Mouse (Mus musculus) left cerebral cortex, adult 18-20 months (tissue): Measurements from ENCODE around the gene Pced1b. TPM values are rescaled to one million over a fixed set of nuclear protein-coding genes. Genes with fewer than 3 reads are reported as not detected.

ENCODE experiments used
- DNase-seq, 2 experiments: peaks; one replicate each; pipeline ENCODE4 v3.0.0; 2021 to 2022; ENCODE audit warnings: low spot score in 2 of 2, mixed read lengths in 1 of 2
- total RNA-seq, 2 experiments: library from RNA; stranded (reverse); gene quantifications; 2 replicates each; pipeline ENCODE4 v1.2.3; 2021

Gene Pced1b
- total RNA-seq, 2 experiments from 2014 or later: 5.6 to 7.3 TPM

DNA sequence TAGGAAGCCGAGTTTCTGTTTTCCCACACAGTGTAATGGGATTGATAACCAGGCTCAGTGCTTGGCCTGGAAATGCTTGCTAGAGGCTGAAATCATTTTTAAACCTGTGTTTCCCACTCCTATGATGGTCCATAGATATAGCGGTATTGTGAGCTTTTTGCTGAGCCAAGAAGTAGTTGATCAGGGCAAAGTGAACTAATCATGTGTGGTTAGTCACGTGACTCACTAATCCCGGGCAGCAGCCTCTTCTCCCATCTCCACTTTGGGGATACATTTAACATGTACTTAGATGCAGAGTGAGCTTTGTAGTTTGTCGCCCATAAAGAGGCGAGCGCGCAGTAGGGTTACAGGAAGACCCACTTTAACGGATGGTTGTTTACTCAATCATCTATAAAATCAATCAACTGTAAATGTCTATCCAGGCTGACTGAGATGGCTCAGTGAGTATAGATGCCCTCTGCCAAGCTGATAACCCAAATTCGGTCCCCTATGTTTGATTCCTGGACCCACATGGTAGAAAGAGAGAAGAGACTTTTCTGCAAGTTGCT, 38.8 kb downstream of the Pced1b start:
- DNase-seq: no peak

DNA sequence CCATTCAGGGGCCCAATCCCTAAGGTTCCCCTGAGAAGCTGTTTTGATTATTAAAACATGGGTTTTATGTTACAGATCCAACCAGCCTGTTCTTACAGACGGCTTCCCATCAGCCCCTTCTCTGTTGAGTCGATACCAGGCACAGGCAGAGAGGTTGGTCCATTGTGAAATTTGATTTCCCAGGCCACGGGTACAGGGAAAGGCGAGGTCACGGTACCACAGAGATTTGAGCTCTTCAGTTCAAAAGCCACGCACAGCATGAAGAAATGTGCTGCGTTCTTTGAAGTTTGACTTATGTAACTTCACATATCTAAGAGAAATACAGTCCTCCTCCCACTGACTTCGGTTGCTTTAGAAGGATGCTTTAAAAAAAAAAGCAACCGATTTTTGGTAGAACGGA, 39.8 kb downstream of the Pced1b start:
- no peak for DNase-seq

DNA sequence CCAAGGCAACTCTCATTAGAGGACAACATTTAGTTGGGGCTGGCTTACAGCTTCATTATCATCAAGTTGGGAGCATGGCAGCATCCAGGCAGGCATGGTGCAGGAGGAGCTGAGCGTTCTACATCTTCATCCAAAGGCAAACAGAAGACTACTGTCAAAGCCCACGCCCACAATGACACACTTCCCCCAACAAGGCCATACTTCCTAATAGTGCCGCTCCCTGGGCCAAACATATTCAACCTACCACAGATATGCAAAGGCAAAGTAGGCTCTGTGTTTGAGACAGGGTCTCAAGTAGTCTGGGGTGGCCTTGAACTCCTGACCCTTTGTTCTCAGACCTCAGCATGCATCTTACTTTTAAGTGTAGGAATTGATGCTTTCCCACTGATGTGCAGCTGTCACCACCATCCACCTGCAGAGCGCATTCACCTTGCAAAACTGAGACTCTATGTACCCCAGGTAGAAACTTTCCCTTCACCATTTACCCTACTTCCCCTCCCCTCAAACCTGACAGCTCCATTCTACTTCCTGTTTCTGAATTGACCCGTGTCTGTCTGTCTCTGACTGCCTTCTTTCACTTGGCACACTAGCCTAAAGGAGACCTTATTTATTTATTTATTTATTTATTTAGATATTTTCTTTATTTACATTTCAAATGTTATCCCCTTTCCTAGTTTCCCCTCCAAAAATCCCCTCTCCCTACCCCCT, 40.7 kb downstream of the Pced1b start:
- no peak for DNase-seq

DNA sequence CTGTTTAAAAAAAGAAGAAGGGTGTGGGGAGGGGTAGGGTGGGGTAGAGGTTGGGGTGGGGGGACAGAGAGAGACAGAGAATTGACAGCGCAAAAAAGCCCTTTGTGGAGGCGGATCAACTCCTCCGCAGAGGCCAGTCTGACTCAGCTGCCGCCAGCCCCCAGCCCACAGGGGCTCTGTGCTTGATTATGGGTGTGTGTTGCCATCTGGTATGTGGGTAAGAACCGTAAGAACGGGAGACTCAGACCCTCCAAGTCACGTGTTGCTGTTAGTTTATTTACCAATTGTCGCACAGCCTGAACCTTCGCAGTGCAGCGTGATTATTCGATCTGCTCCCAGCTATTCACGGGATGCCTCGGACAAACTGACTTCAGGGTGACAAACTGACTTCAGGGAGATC, 41.8 kb downstream of the Pced1b start:
- DNase-seq: peak in 1 of 2 experiments; percentile 24

DNA sequence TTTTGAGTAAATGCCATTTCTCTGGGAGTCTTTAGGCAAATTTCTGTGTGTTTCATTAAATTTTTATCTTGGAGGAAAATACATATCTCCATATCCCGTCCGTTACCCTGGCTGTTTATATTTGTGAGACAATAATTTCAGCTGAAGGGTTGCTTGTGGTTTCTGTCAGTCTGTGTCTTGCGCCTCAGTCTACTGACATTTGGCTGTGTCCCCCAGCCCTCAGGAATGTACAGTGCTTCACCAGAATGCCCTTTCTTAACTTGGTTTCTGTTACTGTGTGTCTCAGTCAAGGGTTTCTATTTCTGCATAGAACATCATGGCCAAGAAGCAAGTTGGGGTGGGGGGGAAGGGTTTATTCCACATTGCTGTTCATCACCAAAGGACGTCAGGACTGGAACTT, 42.3 kb downstream of the Pced1b start:
- DNase-seq: no peak

DNA sequence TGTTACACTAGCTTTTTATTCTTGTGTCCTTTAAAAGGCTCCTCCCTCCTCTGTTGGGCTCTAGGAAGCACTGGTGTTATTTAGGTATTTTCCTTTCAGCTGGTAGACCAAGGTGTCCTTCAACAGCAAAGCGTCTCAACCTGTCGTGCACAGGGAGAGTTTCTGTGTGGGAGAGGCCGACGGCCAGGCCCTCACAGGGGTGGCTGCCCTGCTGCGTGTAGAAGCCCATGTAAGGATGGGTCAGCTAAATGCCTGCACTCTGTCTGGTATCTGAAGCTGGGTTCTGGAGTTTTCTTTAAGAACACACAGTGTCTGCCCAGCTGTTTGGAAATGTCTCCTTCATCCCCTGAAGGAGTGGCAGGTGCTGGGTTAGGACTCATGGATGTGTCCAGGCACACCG, 43.4 kb downstream of the Pced1b start:
- DNase-seq: no peak

DNA sequence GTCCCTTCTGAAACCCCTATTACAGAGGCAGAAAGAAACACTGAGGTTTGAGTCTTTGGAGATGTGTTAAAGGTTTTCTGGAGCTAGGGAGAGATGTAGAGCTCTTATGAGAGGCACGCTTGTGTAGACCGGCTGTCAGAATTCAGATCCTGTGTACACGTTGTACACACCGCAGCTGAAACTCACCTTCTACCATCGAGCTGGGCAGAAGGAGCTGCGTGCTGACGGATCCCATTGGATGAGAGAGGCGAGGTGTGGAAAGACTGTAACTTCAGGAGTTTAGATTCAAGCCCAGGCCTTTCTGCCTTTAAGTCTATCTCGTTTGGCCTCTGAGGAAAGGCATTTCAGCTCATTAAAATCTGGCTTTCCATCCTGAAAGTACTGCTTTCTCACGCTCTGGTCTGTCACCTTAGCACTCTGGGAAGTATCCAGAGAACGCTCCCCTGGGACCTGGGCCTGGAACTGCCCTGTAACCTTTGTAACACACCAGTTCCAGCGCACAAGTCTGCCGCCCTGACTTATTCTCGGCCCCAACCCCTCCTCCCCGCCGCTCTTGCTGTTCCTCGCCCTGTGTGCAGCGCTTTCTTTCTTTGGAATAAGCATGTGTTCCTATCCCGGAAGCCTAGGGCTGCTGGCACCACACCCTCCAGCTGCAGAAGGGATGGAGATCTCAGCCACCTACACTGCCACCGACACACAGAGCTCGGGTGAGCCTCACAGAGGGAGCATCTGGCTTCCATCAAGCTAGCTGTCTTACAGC, 44.6 kb downstream of the Pced1b start:
- DNase-seq: peak; percentile 43 to 49

DNA sequence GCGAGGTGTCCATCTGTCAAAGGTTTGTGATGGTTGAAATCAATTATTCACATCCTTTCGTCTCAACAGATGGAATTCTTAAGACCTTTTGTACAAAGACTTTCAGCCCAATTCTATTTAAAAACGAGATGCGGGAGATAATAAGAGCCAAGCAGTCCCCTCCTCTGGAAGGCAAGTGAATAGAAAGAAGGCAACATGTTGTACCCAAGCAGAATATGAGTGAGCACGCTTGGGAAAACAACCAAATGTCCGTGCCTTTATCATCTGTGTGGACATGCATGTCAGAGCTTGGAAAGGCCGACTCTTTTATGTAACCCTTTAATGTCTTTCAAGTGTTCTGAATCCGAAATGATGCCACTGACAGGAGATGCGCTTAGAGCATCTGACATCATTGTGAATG, 61.0 kb downstream of the Pced1b start:
- DNase-seq: no peak

DNA sequence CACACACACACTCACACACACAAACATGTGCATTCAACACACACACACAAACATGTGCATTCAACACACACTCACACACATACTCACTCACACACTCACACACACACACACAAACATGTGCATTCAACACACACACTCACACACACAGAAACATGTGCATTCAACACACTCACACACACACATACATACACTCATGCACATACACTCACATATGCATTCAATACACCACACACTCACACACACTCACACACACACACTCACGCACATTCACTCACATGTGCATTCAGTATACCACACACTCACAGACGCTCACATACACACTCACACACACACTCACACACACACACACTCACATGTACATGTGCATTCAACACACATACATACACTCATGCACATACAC, 62.6 kb downstream of the Pced1b start:
- DNase-seq: no peak

DNA sequence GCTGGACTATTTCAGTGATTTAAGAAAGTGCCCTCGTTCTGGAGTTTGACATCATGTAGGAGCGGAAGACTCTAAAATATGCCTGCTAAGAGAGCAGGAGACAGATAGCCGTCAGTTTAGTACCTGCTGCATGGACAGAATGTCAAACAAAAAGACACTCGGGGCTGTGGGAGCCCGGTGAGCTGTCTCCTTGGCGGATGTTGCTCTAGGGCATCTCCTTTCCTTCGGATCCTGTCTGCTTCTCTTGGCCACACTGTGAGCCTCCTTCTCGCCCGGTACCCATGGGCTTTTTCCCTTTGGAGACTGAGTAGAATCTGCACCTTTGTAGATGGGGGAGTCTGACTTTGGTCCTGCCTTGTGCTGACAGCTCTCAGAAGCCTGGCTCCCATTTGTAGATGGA, 63.3 kb downstream of the Pced1b start:
- DNase-seq: no peak

DNA sequence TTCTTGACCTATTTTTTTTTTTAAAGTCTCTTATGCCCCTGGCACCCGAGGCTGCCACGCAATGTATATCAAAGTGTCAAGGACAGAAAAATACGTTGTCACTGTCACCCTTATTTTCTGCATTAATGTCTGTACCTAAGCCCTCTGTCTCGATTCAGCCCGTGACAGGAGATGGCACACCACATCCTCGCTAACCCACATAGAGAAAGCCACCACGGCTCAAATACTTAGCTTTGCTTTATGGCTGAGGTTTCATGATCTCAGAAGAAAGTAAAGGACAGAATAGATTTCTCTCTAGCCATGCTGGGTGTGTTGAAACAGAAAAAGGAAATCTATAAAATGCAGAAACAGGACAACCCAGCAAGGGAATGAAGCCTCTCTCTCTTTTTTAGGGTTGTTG, 64.3 kb downstream of the Pced1b start:
- no peak for DNase-seq

DNA sequence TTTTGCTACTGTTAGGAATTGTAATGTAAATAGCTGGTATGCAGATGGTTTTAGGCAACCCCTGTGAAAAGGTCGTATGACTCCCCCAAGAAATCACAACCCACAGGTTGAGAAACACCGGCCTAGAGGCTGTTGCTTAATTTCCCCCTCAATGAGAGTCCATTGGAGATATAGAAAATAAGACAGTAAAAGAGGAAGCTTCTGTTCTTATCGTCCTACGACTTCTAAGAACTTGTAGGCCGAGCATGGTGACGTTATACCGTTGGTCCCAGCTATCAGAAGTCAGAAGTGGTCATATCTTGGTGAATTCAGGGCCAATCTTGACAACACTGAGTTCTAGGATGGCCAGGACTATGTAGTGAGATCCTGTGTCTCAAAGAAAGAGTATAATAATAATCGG, 65.0 kb downstream of the Pced1b start:
- no peak for DNase-seq

DNA sequence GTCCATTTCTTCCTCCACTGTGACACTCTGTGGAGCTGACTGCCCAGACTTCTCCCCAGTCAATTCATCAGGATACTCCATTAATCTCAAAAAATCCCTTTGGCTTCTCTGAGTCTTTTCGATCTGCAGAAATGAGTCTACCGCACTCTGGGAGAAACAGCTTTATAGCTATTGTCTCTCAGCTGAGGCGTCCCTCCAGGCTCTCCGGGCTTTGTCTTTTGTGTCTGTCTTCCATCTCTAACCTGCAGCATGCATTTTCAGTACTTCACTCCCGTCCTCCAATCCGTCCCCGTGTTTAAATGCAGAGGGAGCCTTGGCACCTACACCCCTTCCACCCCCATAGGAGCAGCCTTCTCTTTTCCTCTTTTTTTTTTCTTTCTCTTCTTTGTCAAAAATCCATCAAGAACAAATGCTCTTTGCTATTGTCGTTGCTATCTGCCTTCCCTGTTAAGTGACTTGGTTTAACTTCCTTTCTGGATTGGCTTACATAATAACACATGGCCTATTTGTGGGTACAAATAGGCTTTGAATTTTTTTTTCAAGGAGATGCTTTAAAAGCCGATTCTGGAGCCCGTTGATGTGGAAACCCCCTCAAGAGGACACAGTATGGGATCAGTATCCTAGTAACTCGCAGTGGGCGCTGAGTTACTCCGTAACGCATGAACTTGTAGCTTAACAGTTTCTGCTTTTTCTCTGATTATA, 68.0 kb downstream of the Pced1b start:
- DNase-seq: peak in 1 of 2 experiments; percentile 30

DNA sequence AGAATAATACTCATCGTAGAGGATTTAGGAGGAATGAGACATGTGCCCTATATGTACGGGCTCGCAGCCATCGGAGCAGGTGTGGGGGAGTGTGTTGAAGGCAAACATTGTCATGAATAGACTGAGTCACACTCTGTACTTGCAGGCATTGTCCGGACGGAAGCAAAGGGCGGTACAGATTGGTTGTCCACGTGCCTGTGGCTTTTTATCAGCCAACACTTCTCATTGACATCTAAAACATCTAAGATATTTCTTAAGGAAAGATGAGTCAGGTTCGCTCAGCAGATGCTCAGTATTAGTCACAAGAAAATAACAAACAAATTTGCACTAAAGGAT, 68.5 kb downstream of the Pced1b start:
- DNase-seq: peak; percentile 15 to 47

DNA sequence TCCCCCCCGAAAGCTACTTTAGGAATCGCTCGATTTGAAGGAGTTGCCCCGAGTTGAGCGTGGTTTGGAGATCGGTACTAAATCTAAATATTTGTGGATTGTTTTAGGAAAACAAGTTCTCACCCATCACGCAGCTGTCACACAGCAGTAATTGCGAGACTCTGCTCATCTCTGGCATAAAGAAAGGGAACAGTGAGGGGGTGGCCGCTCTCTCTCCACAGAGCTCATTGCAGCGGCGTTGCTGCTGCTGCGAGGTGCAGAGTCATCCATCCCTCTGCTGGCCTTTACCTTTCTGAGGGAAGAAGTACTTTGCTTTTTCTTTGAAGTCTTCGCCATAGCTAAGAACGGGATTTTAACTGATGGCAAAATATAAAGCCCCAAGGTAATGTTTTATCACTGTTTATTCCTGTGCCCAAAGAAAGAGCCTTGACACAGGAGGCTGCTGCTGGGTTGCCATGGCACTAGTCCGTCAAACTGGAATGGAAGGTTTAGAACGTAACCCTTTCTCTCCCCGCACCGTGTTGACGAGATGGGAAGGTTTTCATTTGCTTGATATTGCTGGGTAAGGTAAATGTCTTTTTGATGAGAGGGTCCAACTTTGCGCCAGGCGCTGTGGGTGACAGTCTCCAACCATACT, 71.6 kb downstream of the Pced1b start:
- no peak for DNase-seq

DNA sequence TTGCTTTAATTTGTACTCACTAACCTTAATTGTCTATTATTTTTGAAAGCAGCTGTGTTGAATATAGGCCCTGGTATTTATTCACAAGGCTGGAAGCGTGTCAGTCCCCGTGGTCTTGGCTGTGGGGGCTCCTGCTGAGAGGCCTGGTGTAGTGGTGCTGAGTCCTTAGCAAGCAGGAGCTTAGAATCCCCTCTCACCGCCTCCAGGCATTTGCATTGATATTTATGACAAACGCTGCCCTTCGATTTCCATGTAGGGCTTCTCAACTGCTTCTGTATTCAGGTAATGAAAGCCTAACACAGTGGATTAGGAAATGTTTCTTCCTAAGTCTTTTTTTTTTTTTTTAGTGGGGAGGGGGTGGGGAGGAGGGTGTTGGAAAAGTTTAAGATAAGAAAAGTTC, 75.9 kb downstream of the Pced1b start:
- no peak for DNase-seq

DNA sequence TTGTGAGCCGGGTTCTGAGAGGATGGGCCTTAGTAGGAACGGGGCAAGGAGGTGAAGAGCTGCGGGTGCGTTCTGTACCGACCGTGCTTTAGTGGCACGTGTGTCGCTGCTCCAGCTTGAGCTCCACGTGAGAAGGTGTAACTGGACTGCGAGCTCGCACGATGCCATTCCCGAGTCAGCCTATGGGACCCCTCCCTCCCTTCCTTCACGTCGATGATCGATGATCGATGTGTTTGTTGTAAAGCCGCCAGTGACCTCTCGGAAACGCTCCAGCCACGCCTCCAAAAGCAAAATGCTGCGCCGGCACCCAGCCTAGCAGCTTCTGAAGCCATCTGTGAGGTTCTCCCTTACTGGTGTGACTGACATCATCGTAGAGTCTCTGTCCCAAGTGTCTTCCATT, 76.6 kb downstream of the Pced1b start:
- DNase-seq: no peak

DNA sequence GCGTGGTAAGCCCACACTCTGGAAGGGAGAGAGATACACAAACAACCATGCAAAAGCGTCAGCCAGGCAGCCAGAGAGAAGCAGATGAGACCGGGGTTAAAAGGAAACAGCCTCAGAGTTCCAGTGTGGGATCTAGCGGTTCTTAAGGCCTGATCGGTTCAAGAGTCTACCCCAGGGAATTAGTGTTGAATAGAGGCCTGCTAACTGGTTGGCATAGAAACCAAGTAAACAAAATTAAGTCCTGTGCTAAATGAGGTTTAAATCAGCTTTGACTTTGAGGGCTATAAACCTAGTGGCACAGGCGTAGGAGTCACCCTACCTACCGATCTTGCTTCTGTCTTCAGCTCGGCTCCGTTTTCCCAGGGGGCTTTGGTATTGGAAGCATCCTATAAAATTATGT, 77.4 kb downstream of the Pced1b start:
- no peak for DNase-seq

DNA sequence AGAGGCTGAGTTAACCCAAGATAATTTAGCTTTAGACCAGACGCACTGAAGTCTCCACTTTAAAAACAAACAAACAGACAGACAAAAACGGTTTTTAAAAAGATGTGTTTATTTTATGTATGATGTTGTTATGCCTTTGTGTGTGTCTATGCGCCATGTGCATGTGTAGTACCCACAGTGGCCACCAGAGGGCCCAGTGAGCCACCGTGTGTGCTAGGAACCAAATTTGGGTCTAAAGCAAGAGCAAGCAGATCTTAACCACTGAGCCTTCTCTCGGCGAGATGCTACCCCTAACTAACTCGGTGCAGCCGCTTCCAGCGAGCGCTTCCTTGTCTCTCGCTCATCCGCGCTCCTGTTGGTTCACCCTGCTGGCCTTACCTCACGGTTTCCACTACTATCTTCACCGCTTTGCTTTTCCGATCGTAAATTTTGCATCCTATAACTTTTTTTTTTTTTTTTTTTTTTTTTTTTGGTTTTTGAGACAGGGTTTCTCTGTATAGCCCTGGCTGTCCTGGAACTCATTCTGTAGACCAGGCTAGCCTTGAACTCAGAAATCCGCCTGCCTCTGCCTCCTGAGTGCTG, 80.7 kb downstream of the Pced1b start:
- DNase-seq: no peak

DNA sequence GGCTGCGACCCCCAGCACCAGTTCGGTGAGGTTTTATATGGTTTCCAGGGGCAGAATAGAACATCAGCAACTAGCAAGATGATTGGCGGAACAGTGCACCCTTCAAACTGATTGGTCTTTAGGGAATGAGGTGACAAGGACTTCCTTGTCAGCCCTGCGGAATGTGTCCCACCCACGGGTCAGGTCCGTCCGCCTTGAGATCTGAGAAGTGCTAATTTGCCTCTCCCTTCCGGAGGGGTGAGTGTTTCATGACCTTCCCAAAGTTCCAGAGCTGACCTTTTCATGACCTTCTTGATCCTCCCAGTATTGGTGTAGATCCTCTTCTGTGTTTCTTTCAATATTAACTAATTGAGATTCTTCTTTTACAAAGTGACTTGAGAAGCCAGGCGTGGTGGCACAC, 85.7 kb downstream of the Pced1b start:
- DNase-seq: no peak

DNA sequence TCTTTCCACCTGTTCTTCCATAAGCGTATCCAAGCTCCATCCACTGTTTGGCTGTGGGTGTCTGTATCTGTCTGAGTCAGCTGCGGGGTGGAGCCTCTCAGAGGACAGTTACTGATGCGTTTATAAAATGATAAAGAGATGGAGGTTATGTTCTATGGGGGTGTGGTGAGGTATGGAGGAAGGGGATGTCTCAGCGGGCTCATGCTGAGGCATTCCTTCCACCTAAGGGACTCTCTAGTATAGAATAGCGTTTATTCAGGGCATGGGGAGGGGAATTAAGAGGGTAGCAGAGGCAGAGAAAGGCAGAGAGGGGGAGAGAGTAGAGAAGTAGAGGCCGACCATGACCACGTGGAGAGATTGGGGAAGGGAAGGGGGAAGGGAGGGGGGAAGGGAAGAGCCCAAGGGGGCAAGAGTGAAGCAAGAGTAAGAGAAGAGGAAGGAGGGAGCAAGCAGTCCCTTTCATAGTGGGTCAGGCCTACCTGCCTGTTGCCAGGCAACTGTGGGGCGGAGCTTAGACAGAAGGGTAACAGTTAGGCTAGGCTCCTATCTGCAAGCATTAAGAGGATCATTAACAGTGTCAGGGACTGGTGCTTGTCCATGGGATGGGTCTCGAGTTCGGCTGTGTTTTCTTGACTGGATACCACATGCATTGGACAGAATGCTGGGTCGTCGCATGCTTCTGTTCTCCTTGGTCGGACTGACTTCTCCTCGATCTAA, 90.9 kb downstream of the Pced1b start:
- DNase-seq: no peak
